Mouse (Mus musculus) ES-Bruce4 (cell line): Measurements from ENCODE around the gene Fign. TPM values are rescaled to one million over a fixed set of nuclear protein-coding genes. Genes with fewer than 3 reads are reported as not detected.
A peak's percentile ranks its signal among the peaks of the same experiment; 100 is the strongest.

Experiments
- H3K27ac ChIP-seq: 2 replicates; pipeline ENCODE4 v1.5.1; 2012; ENCODE audit warnings: low read length, inconsistent platforms; ENCODE audit not compliant: insufficient read depth
- H3K27me3 ChIP-seq: 2 replicates; pipeline ENCODE4 v1.6.1; 2012; ENCODE audit warnings: mild to moderate bottlenecking, low read length, inconsistent platforms; ENCODE audit not compliant: control insufficient read depth, poor library complexity, insufficient read depth, severe bottlenecking
- H3K36me3 ChIP-seq: 2 replicates; pipeline ENCODE4 v1.6.1; 2012; ENCODE audit warnings: inconsistent platforms, mild to moderate bottlenecking, low read length, moderate library complexity; ENCODE audit not compliant: control insufficient read depth, poor library complexity, insufficient read depth, severe bottlenecking
- H3K4me1 ChIP-seq: one replicate; pipeline ENCODE4 v1.8.1; 2011; ENCODE audit warnings: low read length; ENCODE audit not compliant: control insufficient read depth, insufficient read depth
- H3K4me3 ChIP-seq: 2 replicates; pipeline ENCODE4 v1.5.1; 2011; ENCODE audit warnings: low read depth, mild to moderate bottlenecking, low read length
- H3K9ac ChIP-seq: 2 replicates; pipeline ENCODE4 v1.6.1; 2012; ENCODE audit warnings: low read depth, mild to moderate bottlenecking, inconsistent platforms; ENCODE audit not compliant: poor library complexity, severe bottlenecking
- H3K9me3 ChIP-seq: replicated peaks from 2 replicates; pipeline ENCODE4 v1.6.1; 2012; ENCODE audit warnings: mild to moderate bottlenecking, low read length, inconsistent platforms; ENCODE audit not compliant: control insufficient read depth, poor library complexity, insufficient read depth, severe bottlenecking
- CTCF ChIP-seq: IDR thresholded peaks from one replicate; pipeline ENCODE4 v1.8.1; 2011; ENCODE audit warnings: low read depth, low read length
- EP300 ChIP-seq: IDR thresholded peaks from 2 replicates; pipeline ENCODE4 v1.6.1; 2011; ENCODE audit warnings: low read depth, low read length; ENCODE audit not compliant: insufficient read depth
- POLR2A ChIP-seq: IDR thresholded peaks from one replicate; pipeline ENCODE4 v1.8.1; 2011; ENCODE audit warnings: low read length; ENCODE audit not compliant: insufficient read depth
- polyA plus RNA-seq: library from polyadenylated mRNA; stranded (reverse); fragments of >200 nt; gene quantifications from 2 replicates; pipeline ENCODE4 v1.2.4, GENCODE M21; 2011; ENCODE audit warnings: low read depth; ENCODE audit not compliant: missing spikeins, insufficient read depth, insufficient read length

Gene Fign
- 4.4 and 4.7 TPM in 2 replicates for polyA plus RNA-seq

- Histone ChIP-seq H3K27me3 (peaks cover 2% of the 10 kb centered on the region), H3K4me3 (peak within 1 kb of the TSS; percentile 88), H3K9me3 (no peaks in the 10 kb centered on the region), H3K9ac (peak within 1 kb of the TSS; percentile 90), H3K27ac (no peak within 1 kb of the TSS), H3K36me3 (no peaks in the 10 kb centered on the region), H3K4me1 (no peaks in the 10 kb centered on the region)
- TF ChIP-seq POLR2A (no peak), CTCF (no peak), EP300 (no peak)
Observed at GRCm38 (mm10) chr2:64097937-64098617, at the start of gene Fign. Gene Fign, minus strand, starts transcription at chr2:64098038.

GRCm38 (mm10) chr2:64133597-64133996 is 35.8 kb upstream of the Fign start:
- no peak overlapping the region for H3K9ac ChIP-seq
- no peak overlapping the region for H3K27ac ChIP-seq
- no peak for TF ChIP-seq EP300
- TF ChIP-seq POLR2A = no peak
- no peak for TF ChIP-seq CTCF

GRCm38 (mm10) chr2:64120495-64120894 is 22.7 kb upstream of the Fign start:
- no peaks in the 10 kb centered on the region for H3K27me3 ChIP-seq
- no peaks in the 10 kb centered on the region for H3K4me1 ChIP-seq
- H3K27ac ChIP-seq = no peak overlapping the region
- no peak overlapping the region for H3K4me3 ChIP-seq
- no peaks in the 10 kb centered on the region for H3K36me3 ChIP-seq
- H3K9ac ChIP-seq = no peak overlapping the region
- no peak for TF ChIP-seq EP300
- TF ChIP-seq POLR2A = no peak
- TF ChIP-seq CTCF = no peak
- no peaks in the 10 kb centered on the region for H3K9me3 ChIP-seq

More at GRCm38 (mm10) chr2:64133597-64133996, 35.8 kb upstream of the Fign start:
- Histone ChIP-seq H3K36me3 (no peaks in the 10 kb centered on the region), H3K27me3 (no peaks in the 10 kb centered on the region), H3K4me3 (no peak overlapping the region), H3K4me1 (no peaks in the 10 kb centered on the region), H3K9me3 (no peaks in the 10 kb centered on the region)

- Histone ChIP-seq H3K4me3 (no peak overlapping the region), H3K4me1 (no peaks in the 10 kb centered on the region), H3K9ac (no peak overlapping the region), H3K27ac (no peak overlapping the region), H3K27me3 (no peaks in the 10 kb centered on the region), H3K9me3 (no peaks in the 10 kb centered on the region), H3K36me3 (no peaks in the 10 kb centered on the region)
- no peak for TF ChIP-seq EP300
- TF ChIP-seq POLR2A = no peak
- TF ChIP-seq CTCF = no peak
Observed at GRCm38 (mm10) chr2:64116613-64117012, 18.8 kb upstream of the Fign start.

- Histone ChIP-seq H3K27ac (no peak overlapping the region), H3K9ac (no peak overlapping the region), H3K4me3 (no peak overlapping the region), H3K27me3 (no peaks in the 10 kb centered on the region), H3K9me3 (no peaks in the 10 kb centered on the region), H3K4me1 (no peaks in the 10 kb centered on the region), H3K36me3 (no peaks in the 10 kb centered on the region)
- TF ChIP-seq POLR2A (no peak), CTCF (no peak), EP300 (no peak)
Observed at GRCm38 (mm10) chr2:64111133-64111532, 13.3 kb upstream of the Fign start.

- Histone ChIP-seq H3K4me3 (no peak overlapping the region), H3K9ac (no peak overlapping the region), H3K9me3 (no peaks in the 10 kb centered on the region), H3K27me3 (no peaks in the 10 kb centered on the region), H3K4me1 (no peaks in the 10 kb centered on the region), H3K36me3 (no peaks in the 10 kb centered on the region), H3K27ac (no peak overlapping the region)
- no peak for TF ChIP-seq POLR2A
- TF ChIP-seq EP300 = no peak
- no peak for TF ChIP-seq CTCF
Observed at GRCm38 (mm10) chr2:64109860-64110259, 12.0 kb upstream of the Fign start.
